Mouse (Mus musculus): Measurements from ENCODE around the gene Ccdc40. TPM values are rescaled to one million over a fixed set of nuclear protein-coding genes. Genes with fewer than 3 reads are reported as not detected.
A peak's percentile ranks its signal among the peaks of the same experiment; 100 is the strongest.
"Not testable (repeated sequence)": the region's sequence is repeated elsewhere in the genome, so short reads cannot be mapped to it uniquely, and the experiment has no call there.

Gene Ccdc40
- polyA plus RNA-seq, 1 experiment from 2014 or later, result 14.1 TPM

DNA sequence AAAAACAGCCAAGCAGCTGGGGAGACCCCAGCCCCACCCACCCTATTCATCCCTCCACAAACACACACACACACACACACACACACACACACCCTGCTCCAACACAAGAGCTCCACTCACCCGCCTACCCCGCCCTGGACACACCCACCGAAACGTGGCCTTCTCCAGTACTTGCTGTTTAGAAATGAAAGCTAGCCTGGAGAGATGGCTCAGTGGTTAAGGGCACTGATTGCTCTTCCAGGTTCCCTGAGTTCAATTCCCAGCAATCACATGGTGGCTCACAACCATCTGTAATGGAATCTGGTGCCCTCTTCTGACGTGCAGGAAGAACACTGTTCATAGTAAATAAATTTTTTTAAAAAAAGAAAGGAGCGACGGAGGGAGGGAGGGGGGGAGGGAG, 37.4 kb downstream of the Ccdc40 start:
- peaks cover 14% of the 10 kb centered on the region; the same call in 1 of the 2 replicates for H3K36me3 ChIP-seq (replicated peaks; ENCODE audit: control insufficient read depth, insufficient read depth)
- no peaks in the 10 kb centered on the region for H3K27me3 ChIP-seq (ENCODE audit: control insufficient read depth, insufficient read depth, low read length)
- peaks cover 10% of the 10 kb centered on the region for H3K4me1 ChIP-seq (replicated peaks; ENCODE audit: control insufficient read depth, insufficient read depth, low read length)
- H3K9me3 ChIP-seq (ENCODE audit: control insufficient read depth, low read length), result no peaks in the 10 kb centered on the region
- no peak overlapping the region for H3K4me2 ChIP-seq (replicated peaks)
- no peak overlapping the region for H3K4me3 ChIP-seq (replicated peaks; ENCODE audit: low read length)
- ATAC-seq (ENCODE audit: low FRiP score), result no peak
- whole genome bisulfite sequencing, result 80% methylated on average over 7 of the region's 7 CpGs
- no peak overlapping the region for H3K9ac ChIP-seq
- H3K27ac ChIP-seq, result no peak overlapping the region
- DNase-seq (ENCODE audit: low spot score), result no peak

DNA sequence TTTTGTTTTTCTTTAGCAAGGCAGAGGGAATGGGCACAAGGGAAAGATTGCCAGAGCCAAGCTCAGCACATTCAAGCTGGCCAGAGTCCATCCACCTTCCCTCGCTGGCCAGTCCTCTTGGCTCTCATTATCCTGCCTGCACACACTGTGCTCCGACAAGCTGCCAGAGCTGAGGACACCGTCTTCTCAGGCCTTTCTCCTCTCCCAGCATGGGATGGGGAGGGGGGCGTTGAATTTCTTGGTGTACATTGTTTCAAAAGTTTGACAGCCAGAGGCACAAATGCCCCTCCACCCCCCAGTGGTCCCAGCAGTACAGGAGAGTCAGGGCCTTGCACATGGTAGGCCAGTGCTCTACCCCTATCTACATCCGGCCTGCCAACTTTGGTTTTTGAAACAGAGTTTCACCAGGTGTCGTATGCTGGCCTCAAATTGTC, 38.9 kb downstream of the Ccdc40 start:
- H3K4me2 ChIP-seq (replicated peaks), result peak overlapping the region; percentile 85
- peak overlapping the region; percentile 15; the same call in 1 of the 2 replicates for H3K27ac ChIP-seq
- H3K4me3 ChIP-seq (replicated peaks; ENCODE audit: low read length), result no peak overlapping the region
- no peak overlapping the region for H3K9ac ChIP-seq
- WGBS, result 37% methylated on average over 6 of the region's 6 CpGs
- H3K27me3 ChIP-seq (ENCODE audit: control insufficient read depth, insufficient read depth, low read length), result no peaks in the 10 kb centered on the region
- no peak for DNase-seq (ENCODE audit: low spot score)
- ATAC-seq (ENCODE audit: low FRiP score), result peak; percentile 35; the same call in 1 of the 2 replicates
- peaks cover 14% of the 10 kb centered on the region; the same call in 1 of the 2 replicates for H3K36me3 ChIP-seq (replicated peaks; ENCODE audit: control insufficient read depth, insufficient read depth)
- no peaks in the 10 kb centered on the region for H3K9me3 ChIP-seq (ENCODE audit: control insufficient read depth, low read length)
- H3K4me1 ChIP-seq (replicated peaks; ENCODE audit: control insufficient read depth, insufficient read depth, low read length), result peaks cover 10% of the 10 kb centered on the region

- peak; percentile 99 for DNase-seq (ENCODE audit: low spot score)
- WGBS, result 6% methylated on average over 52 of the region's 52 CpGs
Observed at GRCm38 (mm10) chr11:119267768-119268556, 39.6 kb downstream of the Ccdc40 start, which contains the start of gene Gaa. Gaa (plus strand) TSS chr11:119267887.

GRCm38 (mm10) chr11:119268557-119269195, 40.3 kb downstream of the Ccdc40 start:
- 73% methylated on average over 16 of the region's 16 CpGs for WGBS
- no peak for DNase-seq (ENCODE audit: low spot score)

More at GRCm38 (mm10) chr11:119267768-119268556, 39.6 kb downstream of the Ccdc40 start, which contains the start of gene Gaa:
- ATAC-seq (ENCODE audit: low FRiP score), result peak; percentile 85
- Histone ChIP-seq H3K4me1 (replicated peaks; ENCODE audit: control insufficient read depth, insufficient read depth, low read length) (peaks cover 10% of the 10 kb centered on the region), H3K27ac (peak within 1 kb of the TSS; percentile 15; the same call in 1 of the 2 replicates), H3K9ac (peak within 1 kb of the TSS; percentile 73), H3K27me3 (ENCODE audit: control insufficient read depth, insufficient read depth, low read length) (no peaks in the 10 kb centered on the region), H3K4me3 (replicated peaks; ENCODE audit: low read length) (peak within 1 kb of the TSS; percentile 56), H3K36me3 (replicated peaks; ENCODE audit: control insufficient read depth, insufficient read depth) (peaks cover 17% of the 10 kb centered on the region; the same call in 1 of the 2 replicates), H3K4me2 (replicated peaks) (peak within 1 kb of the TSS; percentile 85), H3K9me3 (ENCODE audit: control insufficient read depth, low read length) (no peaks in the 10 kb centered on the region)

GRCm38 (mm10) chr11:119272492-119272891, 44.1 kb downstream of the Ccdc40 start:
- H3K27me3 ChIP-seq (ENCODE audit: control insufficient read depth, insufficient read depth, low read length); H3K27ac ChIP-seq; H3K4me2 ChIP-seq (replicated peaks); ATAC-seq (ENCODE audit: low FRiP score); H3K9me3 ChIP-seq (ENCODE audit: control insufficient read depth, low read length); H3K9ac ChIP-seq; H3K4me1 ChIP-seq (replicated peaks; ENCODE audit: control insufficient read depth, insufficient read depth, low read length); H3K4me3 ChIP-seq (replicated peaks; ENCODE audit: low read length); DNase-seq (ENCODE audit: low spot score): not testable (repeated sequence)
- peaks cover 42% of the 10 kb centered on the region for H3K36me3 ChIP-seq (replicated peaks; ENCODE audit: control insufficient read depth, insufficient read depth)
- WGBS, result 71% methylated on average over 3 of the region's 3 CpGs

More at GRCm38 (mm10) chr11:119268557-119269195, 40.3 kb downstream of the Ccdc40 start:
- H3K4me1 ChIP-seq (replicated peaks; ENCODE audit: control insufficient read depth, insufficient read depth, low read length), result peaks cover 10% of the 10 kb centered on the region
- no peak overlapping the region for H3K27ac ChIP-seq
- no peaks in the 10 kb centered on the region for H3K9me3 ChIP-seq (ENCODE audit: control insufficient read depth, low read length)
- H3K27me3 ChIP-seq (ENCODE audit: control insufficient read depth, insufficient read depth, low read length), result no peaks in the 10 kb centered on the region
- peaks cover 15% of the 10 kb centered on the region for H3K36me3 ChIP-seq (replicated peaks; ENCODE audit: control insufficient read depth, insufficient read depth)
- peak overlapping the region; percentile 85 for H3K4me2 ChIP-seq (replicated peaks)
- peak overlapping the region; percentile 56 for H3K4me3 ChIP-seq (replicated peaks; ENCODE audit: low read length)
- no peak for ATAC-seq (ENCODE audit: low FRiP score)
- H3K9ac ChIP-seq, result peak overlapping the region; percentile 73

DNA sequence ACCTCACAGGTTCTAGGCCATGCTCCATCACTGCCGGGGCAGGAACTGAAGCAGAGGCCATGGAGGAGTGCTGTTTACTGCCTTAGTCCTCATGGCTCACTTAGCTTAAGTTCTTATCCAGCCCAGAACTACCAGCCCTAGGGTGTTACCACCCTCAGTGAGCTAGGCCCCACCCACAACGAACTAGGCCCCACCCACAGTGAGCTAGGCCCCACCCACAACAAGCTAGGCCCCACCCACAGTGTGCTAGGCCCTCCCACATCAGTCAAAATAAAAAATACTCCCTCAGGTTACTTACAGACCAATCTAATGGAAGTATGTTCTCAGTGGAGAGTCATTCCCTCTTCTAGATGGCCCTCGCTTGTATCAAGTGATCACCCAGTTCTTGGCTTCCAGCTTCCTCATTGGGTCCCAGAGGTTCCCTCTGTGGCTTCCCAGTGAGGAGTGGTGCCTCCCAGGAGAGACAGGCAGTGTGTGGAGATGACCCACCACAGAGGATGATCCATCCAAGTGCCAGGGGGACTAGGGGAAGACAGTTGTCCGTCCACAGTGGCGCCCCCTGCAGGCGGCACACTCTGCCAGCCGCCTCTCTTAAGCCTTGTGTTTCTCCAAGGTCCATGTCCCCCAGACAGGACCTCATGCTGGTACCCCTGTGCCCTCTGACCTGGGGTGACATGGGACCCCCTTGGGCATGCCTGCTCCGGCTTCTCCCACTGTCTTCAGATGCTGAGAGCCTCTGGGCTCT, 45.0 kb downstream of the Ccdc40 start:
- H3K4me2 ChIP-seq (replicated peaks), result no peak overlapping the region
- no peaks in the 10 kb centered on the region for H3K27me3 ChIP-seq (ENCODE audit: control insufficient read depth, insufficient read depth, low read length)
- H3K27ac ChIP-seq, result no peak overlapping the region
- H3K36me3 ChIP-seq (replicated peaks; ENCODE audit: control insufficient read depth, insufficient read depth), result peaks cover 50% of the 10 kb centered on the region
- no peaks in the 10 kb centered on the region for H3K9me3 ChIP-seq (ENCODE audit: control insufficient read depth, low read length)
- ATAC-seq (ENCODE audit: low FRiP score), result no peak
- no peak overlapping the region for H3K4me3 ChIP-seq (replicated peaks; ENCODE audit: low read length)
- peaks cover 7% of the 10 kb centered on the region for H3K4me1 ChIP-seq (replicated peaks; ENCODE audit: control insufficient read depth, insufficient read depth, low read length)
- WGBS, result 84% methylated on average over 8 of the region's 8 CpGs
- DNase-seq (ENCODE audit: low spot score), result no peak
- H3K9ac ChIP-seq, result no peak overlapping the region

- Histone ChIP-seq H3K9me3 (ENCODE audit: control insufficient read depth, low read length) (no peaks in the 10 kb centered on the region), H3K36me3 (replicated peaks; ENCODE audit: control insufficient read depth, insufficient read depth) (peaks cover 91% of the 10 kb centered on the region), H3K4me2 (replicated peaks) (no peak overlapping the region), H3K4me1 (replicated peaks; ENCODE audit: control insufficient read depth, insufficient read depth, low read length) (no peaks in the 10 kb centered on the region), H3K4me3 (replicated peaks; ENCODE audit: low read length) (no peak overlapping the region), H3K27me3 (ENCODE audit: control insufficient read depth, insufficient read depth, low read length) (no peaks in the 10 kb centered on the region), H3K9ac (no peak overlapping the region), H3K27ac (no peak overlapping the region)
- no peak for ATAC-seq (ENCODE audit: low FRiP score)
- DNase-seq (ENCODE audit: low spot score), result no peak
- 91% methylated on average over 15 of the region's 15 CpGs for WGBS
Observed at GRCm38 (mm10) chr11:119281030-119281429, 52.7 kb downstream of the Ccdc40 start.

DNA sequence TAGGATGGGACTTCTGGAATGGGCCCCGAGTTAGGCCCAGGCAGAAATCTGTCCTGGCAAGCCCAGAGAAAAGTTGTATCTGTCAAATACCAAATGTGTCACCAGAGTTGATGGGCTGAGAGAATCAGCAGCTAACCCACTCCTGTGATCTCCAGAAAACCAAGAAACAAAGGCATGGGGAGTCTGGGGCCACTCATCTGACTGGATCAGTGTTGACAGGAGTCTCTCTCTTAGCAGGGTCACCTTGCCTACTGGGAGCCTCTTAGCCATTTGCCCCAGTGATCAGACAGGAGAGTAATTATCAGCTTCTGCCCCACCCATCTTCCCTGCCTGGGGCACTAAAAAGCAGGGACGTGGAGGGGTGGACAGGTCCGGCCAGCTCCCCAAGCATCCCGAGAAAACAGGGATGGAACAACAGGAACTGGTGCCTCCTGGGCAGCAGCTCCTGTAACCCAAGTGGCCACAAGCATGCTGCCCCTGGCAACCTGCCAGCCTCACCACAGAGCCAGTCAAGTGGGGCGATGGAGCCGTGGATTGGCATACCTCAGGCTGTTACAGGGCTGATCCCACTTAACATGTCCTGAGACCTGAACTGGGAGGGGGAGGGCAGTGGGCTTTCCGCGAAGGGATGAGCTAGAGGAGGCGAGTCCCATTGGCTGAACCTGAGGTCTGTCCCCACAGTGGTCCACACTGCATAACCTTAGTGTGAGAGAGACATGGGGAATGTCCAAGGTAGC, 57.6 kb downstream of the Ccdc40 start:
- DNase-seq (ENCODE audit: low spot score) (no peak), ATAC-seq (ENCODE audit: low FRiP score) (no peak)
- H3K36me3 ChIP-seq (replicated peaks; ENCODE audit: control insufficient read depth, insufficient read depth), result peaks cover 93% of the 10 kb centered on the region
- no peak overlapping the region for H3K4me2 ChIP-seq (replicated peaks)
- no peaks in the 10 kb centered on the region for H3K27me3 ChIP-seq (ENCODE audit: control insufficient read depth, insufficient read depth, low read length)
- no peak overlapping the region for H3K4me3 ChIP-seq (replicated peaks; ENCODE audit: low read length)
- no peak overlapping the region for H3K27ac ChIP-seq
- no peak overlapping the region for H3K9ac ChIP-seq
- 73% methylated on average over 9 of the region's 9 CpGs for WGBS
- no peaks in the 10 kb centered on the region for H3K9me3 ChIP-seq (ENCODE audit: control insufficient read depth, low read length)
- no peaks in the 10 kb centered on the region for H3K4me1 ChIP-seq (replicated peaks; ENCODE audit: control insufficient read depth, insufficient read depth, low read length)
